Mouse (Mus musculus) bone marrow, adult 2 months (tissue): ENCODE results near the gene Nynrin. TPM values are rescaled to one million over a fixed set of nuclear protein-coding genes. Genes with fewer than 3 reads are reported as not detected.

Experiments
- H3K27ac ChIP-seq: fragments of 200-500 bp; 2 replicates; pipeline ENCODE4 v1.5.1; 2012; ENCODE audit warnings: low read depth, mild to moderate bottlenecking, control low read depth, inconsistent platforms, low read length; ENCODE audit not compliant: control insufficient read depth, poor library complexity, insufficient read depth
- H3K4me1 ChIP-seq: fragments of 200-500 bp; 2 replicates; pipeline ENCODE4 v1.6.1; 2011; ENCODE audit warnings: low read length; ENCODE audit not compliant: control insufficient read depth, insufficient read depth
- H3K4me3 ChIP-seq: fragments of 200-500 bp; replicated peaks from 2 replicates; pipeline ENCODE3; 2011; ENCODE audit warnings: mild to moderate bottlenecking, low read depth, low read length, control low read depth; ENCODE audit not compliant: control insufficient read depth
- CTCF ChIP-seq: fragments of 200-500 bp; IDR thresholded peaks from 2 replicates; pipeline ENCODE4 v1.5.1; 2011; ENCODE audit warnings: low read length, control low read depth; ENCODE audit not compliant: control insufficient read depth, insufficient read depth
- POLR2A ChIP-seq: fragments of 200-500 bp; IDR thresholded peaks from 2 replicates; pipeline ENCODE4 v1.6.1; 2011; ENCODE audit warnings: low read depth, mild to moderate bottlenecking, control low read depth, low read length, borderline replicate concordance; ENCODE audit not compliant: control insufficient read depth
- WGBS: fragments of 180-500 bp; shearing (Covaris S2); methylation state at CpG from one replicate; pipeline ENCODE4 v1.1.7; 2018; 5-methylcytosine and 5-hydroxymethylcytosine counted together
- polyA plus RNA-seq: library from polyadenylated mRNA; stranded (reverse); fragments of >200 nt; gene quantifications from 2 replicates; pipeline ENCODE4 v1.2.4, GENCODE M21; 2011; ENCODE audit warnings: low replicate concordance; ENCODE audit not compliant: missing spikeins, insufficient read depth, insufficient read length

The Nynrin gene
- polyA plus RNA-seq: 0.93 and 1.3 TPM in 2 replicates

DNA sequence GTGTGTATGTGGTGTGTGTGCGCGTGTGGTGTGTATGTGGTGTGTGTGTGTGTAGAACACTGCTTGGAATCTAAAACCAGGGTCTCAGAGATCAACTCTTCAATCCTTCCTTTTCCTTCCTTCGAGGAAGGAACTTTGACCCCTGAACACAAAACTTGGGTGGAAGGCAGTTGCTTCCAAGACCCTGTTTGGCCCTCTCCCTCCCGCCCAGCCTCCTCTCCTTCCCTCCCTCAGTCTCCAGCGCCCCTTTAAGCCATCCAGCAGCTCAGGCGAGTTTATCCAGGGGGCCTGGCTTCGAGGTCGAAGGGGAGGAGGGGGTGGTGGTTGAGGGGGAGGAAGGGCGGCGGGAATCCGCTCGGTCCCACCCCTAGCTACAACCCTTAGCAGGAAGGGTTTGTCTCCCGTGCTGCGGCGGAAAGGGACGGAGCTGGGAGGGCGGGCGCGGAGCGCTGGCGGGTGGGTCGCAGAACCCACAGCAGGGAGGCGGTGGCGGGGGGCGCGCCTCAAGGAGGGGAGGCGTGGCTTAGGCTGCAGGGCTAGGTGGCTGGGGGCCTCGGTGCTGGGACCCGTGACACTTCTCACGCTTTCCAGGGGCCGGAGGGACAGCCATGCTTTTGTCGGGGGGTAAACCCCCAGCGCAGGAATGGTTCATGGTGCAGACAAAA is at the start of gene Nynrin:
Gene Nynrin (plus strand): TSS at position 390 of the 665 bp plus-strand sequence.
- TF ChIP-seq CTCF (no peak), POLR2A (peak; percentile 14; the same call in 1 of the 2 replicates)
- H3K4me3 ChIP-seq: peak within 1 kb of the TSS; percentile 58
- WGBS: 7% methylated on average over 32 of the region's 33 CpGs
- H3K4me1 ChIP-seq: peaks cover 1% of the 10 kb centered on the region; the same call in 1 of the 2 replicates
- no peak within 1 kb of the TSS; the same call in 1 of the 2 replicates for H3K27ac ChIP-seq

GRCm38 (mm10) chr14:55814885-55815284 is 38.9 kb upstream of the Nynrin start:
- Histone ChIP-seq H3K27ac (no peak overlapping the region), H3K4me3 (peak overlapping the region; percentile 1), H3K4me1 (no peaks in the 10 kb centered on the region)
- 23% methylated on average over 16 of the region's 16 CpGs for WGBS
- no peak for TF ChIP-seq POLR2A
- no peak for TF ChIP-seq CTCF

- no peak for TF ChIP-seq CTCF
- no peak for TF ChIP-seq POLR2A
- Histone ChIP-seq H3K27ac (no peak overlapping the region), H3K4me1 (no peaks in the 10 kb centered on the region), H3K4me3 (no peak overlapping the region)
- 27% methylated on average over 17 of the region's 17 CpGs for WGBS
These were observed 38.5 kb upstream of the Nynrin start for GRCm38 (mm10) chr14:55815310-55815751.

DNA sequence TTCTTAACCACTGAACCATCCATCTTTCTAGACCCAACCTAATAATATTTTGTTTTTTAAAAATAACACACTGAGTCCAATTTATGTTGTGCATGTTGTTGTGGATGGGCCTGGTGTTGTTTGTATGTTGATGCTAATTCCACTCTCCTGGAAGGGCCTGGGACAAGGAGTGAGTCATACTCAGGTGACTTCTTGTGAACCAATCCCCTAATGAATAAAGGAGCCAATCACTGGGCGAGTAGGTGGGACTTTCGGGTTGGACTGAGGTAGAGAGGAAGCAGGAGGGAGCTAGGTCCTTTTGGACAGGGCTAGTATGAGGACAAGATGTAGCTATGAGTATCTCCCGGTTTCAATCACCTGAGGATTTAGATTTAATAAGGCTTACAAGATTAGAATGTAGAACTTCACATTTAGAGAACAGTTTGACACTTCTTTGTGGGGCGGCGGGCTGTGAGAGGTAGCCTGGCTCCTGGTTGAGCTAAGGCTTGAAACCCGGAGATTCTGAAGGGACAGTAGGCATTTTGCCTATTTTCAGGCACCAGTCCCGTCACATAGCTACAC is 33.9 kb upstream of the Nynrin start:
- H3K4me3 ChIP-seq: no peak overlapping the region
- WGBS: 70% methylated on average over 7 of the region's 7 CpGs
- no peaks in the 10 kb centered on the region; the same call in 1 of the 2 replicates for H3K4me1 ChIP-seq
- no peak for TF ChIP-seq POLR2A
- TF ChIP-seq CTCF: no peak
- H3K27ac ChIP-seq: no peak overlapping the region

GRCm38 (mm10) chr14:55820576-55820975 is 33.2 kb upstream of the Nynrin start:
- H3K4me3 ChIP-seq: no peak overlapping the region
- H3K4me1 ChIP-seq: no peaks in the 10 kb centered on the region; the same call in 1 of the 2 replicates
- no peak for TF ChIP-seq CTCF
- no peak for TF ChIP-seq POLR2A
- WGBS: 83% methylated on average over 9 of the region's 9 CpGs
- H3K27ac ChIP-seq: no peak overlapping the region

DNA sequence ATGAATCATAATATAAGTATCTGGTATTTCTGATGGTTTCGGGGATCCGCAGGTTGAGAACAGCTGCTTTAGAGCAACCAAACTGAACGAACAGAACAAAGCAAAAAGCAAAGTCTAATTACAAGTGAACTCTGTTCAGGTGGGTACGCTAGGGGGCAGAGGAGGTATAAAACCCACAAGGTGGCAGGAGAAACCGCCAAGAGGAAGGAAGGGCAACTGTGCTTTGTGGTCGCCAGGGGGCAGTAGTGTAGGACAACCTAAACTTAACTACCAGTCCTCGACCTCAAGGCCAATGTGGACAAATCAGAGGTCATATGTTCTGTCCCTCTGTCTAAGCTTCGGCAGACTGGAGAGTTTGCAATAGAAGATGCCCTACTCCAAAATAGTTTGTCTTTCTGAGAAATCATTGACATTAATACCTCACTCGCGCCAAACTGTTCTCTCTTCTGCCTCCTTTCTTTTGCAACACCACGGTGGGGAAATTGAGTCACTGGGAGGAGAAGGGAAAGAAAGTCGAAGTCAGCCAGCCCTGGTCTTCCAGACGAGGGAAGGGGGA is 31.3 kb upstream of the Nynrin start:
- no peak overlapping the region for H3K4me3 ChIP-seq
- peak; percentile 90 for TF ChIP-seq CTCF
- TF ChIP-seq POLR2A: no peak
- H3K4me1 ChIP-seq: no peaks in the 10 kb centered on the region; the same call in 1 of the 2 replicates
- H3K27ac ChIP-seq: no peak overlapping the region
- WGBS: 3% methylated on average over 13 of the region's 13 CpGs

GRCm38 (mm10) chr14:55822991-55823762 is 30.6 kb upstream of the Nynrin start, which contains the start of gene Nfatc4:
TSS of gene Nfatc4 (plus strand) at chr14:55823144.
- Histone ChIP-seq H3K4me1 (no peaks in the 10 kb centered on the region; the same call in 1 of the 2 replicates), H3K4me3 (no peak within 1 kb of the TSS), H3K27ac (no peak within 1 kb of the TSS)
- TF ChIP-seq CTCF (no peak), POLR2A (no peak)
- 1% methylated on average over 45 of the region's 46 CpGs for WGBS
